Comparison of ENCODE assay signal across 19 mouse cellular contexts in the genomic region with DNA sequence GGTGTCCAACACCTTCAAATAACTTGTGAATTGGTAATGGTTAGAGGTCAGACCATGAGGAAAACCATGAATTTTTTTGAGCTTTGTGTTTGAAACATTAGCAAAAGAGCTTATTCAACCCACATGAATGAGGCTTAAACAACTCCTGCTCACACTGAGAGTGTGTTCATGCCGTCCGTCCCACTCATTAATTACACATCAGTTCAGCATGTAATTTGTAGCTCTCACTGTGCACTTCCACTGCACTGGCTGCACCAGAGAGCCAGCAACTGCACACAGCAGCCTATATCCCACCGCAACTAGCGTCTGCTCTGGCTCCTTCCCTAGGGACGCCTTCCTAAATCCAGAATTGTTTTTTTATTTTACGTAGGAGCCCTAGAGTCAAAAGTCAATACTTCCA.
"Had no signal": no experiment of that assay in that cellular context is flagged by ENCODE, and none has a peak within 500 bp of the region (broad histone marks: within the 10 kb centered on the region; RNA-seq: fewer than 3 reads in every experiment).

No protein-coding gene starts in this region.

- H3K9ac ChIP-seq: kidney, embryonic 15.5 days; liver, embryonic 13.5 days; neural tube, embryonic 13.5 days; stomach, embryonic 15.5 days had no signal

- H3K27me3 ChIP-seq: kidney, embryonic 15.5 days; liver, embryonic 13.5 days; neural tube, embryonic 13.5 days; stomach, embryonic 15.5 days had no signal

- DNase-seq: kidney, adult 11 months; kidney, adult 8-10 months; kidney, postnatal 10 days; kidney, postnatal 4 days; layer of hippocampus, postnatal 36 days; liver, embryonic 13.5 days; lung, adult 2 months; lung, postnatal 14 days; lung, postnatal 4 days; midbrain, embryonic 14.5 days; retina, postnatal 1 day; right cerebral cortex, postnatal 25 days; spleen, adult 18-20 months; thymus, postnatal 25 days had no signal

- H3K36me3 ChIP-seq: kidney, embryonic 15.5 days; liver, embryonic 13.5 days; neural tube, embryonic 13.5 days; stomach, embryonic 15.5 days had no signal

- H3K4me2 ChIP-seq: kidney, embryonic 15.5 days; liver, embryonic 13.5 days; midbrain, embryonic 11.5 days; neural tube, embryonic 13.5 days; stomach, embryonic 15.5 days had no signal

- H3K4me3 ChIP-seq: kidney, embryonic 15.5 days; left cerebral cortex, adult 2 months; liver, embryonic 13.5 days; neural tube, embryonic 13.5 days; stomach, embryonic 15.5 days had no signal

- H3K9me3 ChIP-seq: kidney, embryonic 15.5 days; liver, embryonic 13.5 days; neural tube, embryonic 13.5 days; stomach, embryonic 15.5 days had no signal

- H3K27ac ChIP-seq: kidney, embryonic 15.5 days; left cerebral cortex, adult 2 months; liver, embryonic 13.5 days; neural tube, embryonic 13.5 days; stomach, embryonic 15.5 days had no signal

- H3K4me1 ChIP-seq: kidney, embryonic 15.5 days; liver, embryonic 13.5 days; stomach, embryonic 15.5 days had no signal
